Mouse (Mus musculus) G1E (cell line): ENCODE data around the gene Rnf103. TPM values are rescaled to one million over a fixed set of nuclear protein-coding genes. Genes with fewer than 3 reads are reported as not detected.
"Not testable (repeated sequence)": the region's sequence is repeated elsewhere in the genome, so short reads cannot be mapped to it uniquely, and the experiment has no call there.

Source experiments
- ATAC-seq: 2 replicates; pipeline ENCODE4 v1.8.0; 2016; ENCODE audit warnings: mild to moderate bottlenecking; ENCODE audit not compliant: insufficient number of reproducible peaks, poor library complexity, low FRiP score, severe bottlenecking; ENCODE audit errors: extremely low read depth
- DNase-seq: peaks from one replicate; pipeline ENCODE4 v3.0.0; 2012; ENCODE audit warnings: low spot score
- H3K27me3 ChIP-seq: 2 replicates; pipeline ENCODE4 v1.6.1; 2012; ENCODE audit warnings: mild to moderate bottlenecking, low read length, inconsistent platforms; ENCODE audit not compliant: insufficient read depth
- H3K36me3 ChIP-seq: replicated peaks from 2 replicates; pipeline ENCODE3; 2012; ENCODE audit warnings: mild to moderate bottlenecking, inconsistent platforms
- H3K4me1 ChIP-seq: 2 replicates; pipeline ENCODE4 v1.6.1; 2012; ENCODE audit warnings: low read depth, low read length, inconsistent platforms, mixed read lengths; ENCODE audit not compliant: insufficient read depth
- H3K4me3 ChIP-seq: 2 replicates; pipeline ENCODE4 v1.5.1; 2012; ENCODE audit warnings: low read depth, mild to moderate bottlenecking, inconsistent platforms, low read length, moderate library complexity, mixed read lengths
- H3K9me3 ChIP-seq: replicated peaks from 2 replicates; pipeline ENCODE4 v1.6.1; 2012; ENCODE audit warnings: inconsistent platforms
- CTCF ChIP-seq: IDR thresholded peaks from 2 replicates; pipeline ENCODE4 v1.5.1; 2012; ENCODE audit warnings: low read depth, low read length, inconsistent platforms, mixed read lengths
- GATA1 ChIP-seq: IDR thresholded peaks from 2 replicates; pipeline ENCODE4 v1.6.1; 2012; ENCODE audit warnings: borderline replicate concordance, low read length, inconsistent platforms, mixed read lengths
- GATA2 ChIP-seq: IDR thresholded peaks from 2 replicates; pipeline ENCODE4 v1.6.1; 2012; ENCODE audit warnings: low read depth, low read length, inconsistent platforms, borderline replicate concordance
- POLR2AphosphoS5 ChIP-seq: IDR thresholded peaks from 2 replicates; pipeline ENCODE4 v1.6.1; 2012; ENCODE audit warnings: low read depth, low read length, inconsistent platforms; ENCODE audit not compliant: insufficient replicate concordance
- TAL1 ChIP-seq: conservative IDR thresholded peaks from 2 replicates; pipeline ENCODE4 v1.6.1; 2012; ENCODE audit warnings: low read depth, low read length, inconsistent platforms, mixed read lengths
- polyA plus RNA-seq: library from polyadenylated mRNA; stranded (reverse); fragments of >175 nt; gene quantifications from 2 replicates; pipeline ENCODE4 v1.2.3, GENCODE M21; 2012
- total RNA-seq, 2 experiments: library from RNA; stranded (forward) in 1 of 2; stranded (reverse) in 1 of 2; fragments of 200-1000 nt in 1 of 2; fragments of >200 nt in 1 of 2; fragmentation: Nextera tagmentation in 1 of 2; gene quantifications; 2 replicates each; pipeline ENCODE4 v1.2.3; 2014 to 2017

Rnf103 gene
- total RNA-seq (2014; fragmentation: Nextera tagmentation) (14.2 and 15.0 TPM in 2 replicates), total RNA-seq (2017) (15.0 and 18.3 TPM in 2 replicates), polyA plus RNA-seq (7.3 and 9.7 TPM in 2 replicates)

DNA sequence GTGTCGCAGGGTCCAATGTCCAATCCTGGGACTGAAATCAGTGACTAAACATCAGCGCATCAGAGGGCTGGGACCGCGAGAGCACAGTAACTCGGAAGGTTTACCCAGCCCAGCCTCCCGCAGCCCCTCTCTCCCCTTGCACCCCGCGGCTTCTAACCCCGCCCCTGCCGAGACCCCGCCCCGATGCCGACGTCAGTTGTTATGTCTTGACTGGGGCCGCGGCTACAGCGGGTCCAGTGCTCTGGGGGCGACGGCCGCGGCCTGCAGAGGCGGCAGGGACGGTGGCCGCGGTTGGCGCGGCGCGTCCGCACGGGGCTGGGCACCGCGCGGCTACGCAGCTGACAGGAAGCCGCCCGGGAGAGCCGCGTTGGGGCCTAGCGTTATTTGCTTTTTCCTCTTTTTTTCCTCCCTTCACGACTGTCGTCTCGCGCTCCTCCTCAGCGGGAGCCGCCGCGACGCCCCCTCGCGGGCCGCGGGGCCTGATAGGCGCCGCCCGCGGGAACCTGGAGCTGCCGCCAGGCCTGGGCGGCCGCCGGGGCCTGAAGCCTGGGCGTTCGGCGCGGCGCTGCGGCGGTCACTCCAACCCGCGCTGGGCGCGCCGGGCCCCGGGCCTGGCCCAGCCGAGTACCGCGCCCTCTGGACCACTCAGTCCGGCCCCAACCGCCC lies at the start of gene Rnf103:
Gene Rnf103 (plus strand): TSS at position 220 of the 666 bp plus-strand sequence.
- ATAC-seq (peak; percentile 97), DNase-seq (peak; percentile 93)
- peaks cover 19% of the 10 kb centered on the region for H3K4me1 ChIP-seq
- no peaks in the 10 kb centered on the region for H3K27me3 ChIP-seq
- peaks cover 8% of the 10 kb centered on the region for H3K36me3 ChIP-seq
- H3K9me3 ChIP-seq: no peaks in the 10 kb centered on the region
- TF ChIP-seq POLR2AphosphoS5: no peak
- TF ChIP-seq CTCF: no peak
- no peak for TF ChIP-seq GATA1
- no peak for TF ChIP-seq TAL1
- TF ChIP-seq GATA2: no peak
- H3K4me3 ChIP-seq: peak within 1 kb of the TSS; percentile 89

DNA sequence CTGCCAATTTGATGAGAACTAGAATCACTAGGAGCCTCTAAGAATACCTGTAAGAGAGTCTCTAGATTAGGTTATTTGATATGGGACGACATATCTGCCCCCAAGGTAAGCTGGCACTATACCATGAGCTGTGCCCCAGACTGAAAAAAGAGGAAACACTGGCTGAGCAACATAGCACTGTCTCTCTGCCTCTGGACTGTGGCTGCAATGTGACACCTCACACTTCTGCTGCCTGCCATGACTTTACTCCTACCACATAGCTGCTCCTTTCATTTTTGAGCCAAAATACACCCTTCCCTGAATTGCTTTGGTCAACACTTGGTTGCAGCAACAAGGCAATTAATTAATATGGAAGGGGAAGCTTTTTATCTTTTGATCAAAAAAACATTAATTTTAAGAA lies 48.9 kb upstream of the Rnf103 start:
- Histone ChIP-seq H3K27me3 (no peaks in the 10 kb centered on the region), H3K4me1 (peaks cover 36% of the 10 kb centered on the region), H3K36me3 (no peaks in the 10 kb centered on the region), H3K4me3 (no peak overlapping the region), H3K9me3 (no peaks in the 10 kb centered on the region)
- DNase-seq (no peak), ATAC-seq (no peak)
- TF ChIP-seq GATA2 (no peak), CTCF (no peak), TAL1 (no peak), POLR2AphosphoS5 (no peak), GATA1 (no peak)

DNA sequence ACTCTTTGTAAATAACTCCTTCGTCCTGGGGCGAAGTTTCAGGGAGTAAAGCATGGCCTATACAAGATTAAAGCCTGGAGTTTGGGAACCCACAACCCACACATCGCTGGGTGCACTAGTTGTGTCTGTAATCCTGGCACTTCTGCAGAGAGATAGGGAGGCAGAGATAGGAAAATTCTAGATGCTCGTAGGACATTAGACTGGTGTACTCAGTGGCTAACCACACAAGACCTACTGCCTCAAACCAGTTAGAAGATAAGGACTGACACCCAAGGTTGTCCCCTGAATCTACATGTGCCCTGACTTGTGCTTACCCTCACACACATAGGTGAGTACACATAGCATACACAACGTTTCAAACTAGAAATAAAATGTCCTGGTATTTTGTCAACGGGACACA lies 48.1 kb upstream of the Rnf103 start:
- Histone ChIP-seq H3K4me3 (no peak overlapping the region), H3K36me3 (no peaks in the 10 kb centered on the region), H3K9me3 (no peaks in the 10 kb centered on the region), H3K27me3 (no peaks in the 10 kb centered on the region), H3K4me1 (peaks cover 36% of the 10 kb centered on the region)
- DNase-seq: no peak
- ATAC-seq: no peak
- TF ChIP-seq GATA2: no peak
- TF ChIP-seq POLR2AphosphoS5: no peak
- TF ChIP-seq TAL1: no peak
- TF ChIP-seq GATA1: no peak
- no peak for TF ChIP-seq CTCF

DNA sequence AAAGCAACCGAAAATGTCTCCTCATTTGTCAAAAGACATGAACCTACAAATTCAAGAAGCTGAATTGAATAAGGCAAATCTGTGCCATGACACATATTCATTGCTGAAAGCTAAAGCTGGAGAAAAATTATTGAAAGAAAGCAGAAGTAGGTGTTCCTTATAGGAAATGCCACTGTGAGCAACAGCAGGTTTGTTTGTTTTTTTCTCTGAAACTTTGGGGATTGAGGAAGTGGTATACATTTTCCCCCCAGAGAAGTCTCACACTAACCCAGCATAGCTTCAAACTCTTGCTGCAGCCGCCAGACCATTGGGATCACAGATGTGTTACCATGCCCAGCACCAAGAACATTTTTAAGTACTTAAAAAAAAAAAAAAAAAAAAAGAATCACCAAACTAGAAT lies 40.9 kb upstream of the Rnf103 start:
- no peak for ATAC-seq
- TF ChIP-seq GATA2 (no peak), CTCF (no peak), POLR2AphosphoS5 (no peak), GATA1 (no peak), TAL1 (no peak)
- DNase-seq: no peak

DNA sequence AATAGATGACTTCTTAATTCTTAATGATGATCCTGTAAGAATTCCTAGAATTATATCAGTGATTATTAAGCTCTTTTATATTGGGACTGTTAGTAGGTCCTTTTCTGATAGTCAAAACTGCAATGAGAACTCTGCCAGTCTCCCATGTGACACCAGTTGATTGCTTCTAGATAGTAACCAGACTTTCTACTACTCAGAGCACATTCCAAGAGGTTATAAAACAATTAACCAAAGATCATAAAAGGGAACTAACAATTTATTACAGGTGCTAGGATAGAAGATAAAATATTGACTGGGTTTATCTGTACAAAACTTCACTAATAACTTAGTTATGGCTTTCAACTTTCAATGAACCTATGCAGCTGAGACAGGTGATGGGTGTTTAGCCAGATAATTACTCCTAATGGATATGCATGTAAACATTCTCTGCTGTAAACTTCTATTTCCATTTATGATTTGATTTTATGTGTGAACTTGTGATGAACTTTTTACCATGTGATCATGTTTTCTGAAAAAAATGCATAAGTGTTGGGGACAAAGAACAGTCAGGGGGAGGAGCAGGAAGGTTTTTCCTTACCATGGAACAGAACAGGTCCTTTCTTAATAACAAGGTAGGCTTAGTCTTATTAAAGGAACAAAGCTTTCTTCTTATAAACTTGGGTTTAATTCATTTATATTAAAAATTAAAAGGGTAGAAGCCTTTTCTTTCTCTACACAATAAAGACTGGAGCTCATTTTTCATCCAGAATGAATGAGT lies 39.5 kb upstream of the Rnf103 start:
- not testable (repeated sequence) for ATAC-seq, H3K4me3 ChIP-seq, H3K9me3 ChIP-seq, DNase-seq, H3K4me1 ChIP-seq, H3K36me3 ChIP-seq
- peaks cover 11% of the 10 kb centered on the region for H3K27me3 ChIP-seq

More for the DNA sequence above, 40.9 kb upstream of the Rnf103 start:
- Histone ChIP-seq H3K36me3 (no peaks in the 10 kb centered on the region), H3K4me1 (peaks cover 4% of the 10 kb centered on the region; the same call in 1 of the 2 replicates), H3K9me3 (no peaks in the 10 kb centered on the region), H3K4me3 (no peak overlapping the region), H3K27me3 (peaks cover 7% of the 10 kb centered on the region)

DNA sequence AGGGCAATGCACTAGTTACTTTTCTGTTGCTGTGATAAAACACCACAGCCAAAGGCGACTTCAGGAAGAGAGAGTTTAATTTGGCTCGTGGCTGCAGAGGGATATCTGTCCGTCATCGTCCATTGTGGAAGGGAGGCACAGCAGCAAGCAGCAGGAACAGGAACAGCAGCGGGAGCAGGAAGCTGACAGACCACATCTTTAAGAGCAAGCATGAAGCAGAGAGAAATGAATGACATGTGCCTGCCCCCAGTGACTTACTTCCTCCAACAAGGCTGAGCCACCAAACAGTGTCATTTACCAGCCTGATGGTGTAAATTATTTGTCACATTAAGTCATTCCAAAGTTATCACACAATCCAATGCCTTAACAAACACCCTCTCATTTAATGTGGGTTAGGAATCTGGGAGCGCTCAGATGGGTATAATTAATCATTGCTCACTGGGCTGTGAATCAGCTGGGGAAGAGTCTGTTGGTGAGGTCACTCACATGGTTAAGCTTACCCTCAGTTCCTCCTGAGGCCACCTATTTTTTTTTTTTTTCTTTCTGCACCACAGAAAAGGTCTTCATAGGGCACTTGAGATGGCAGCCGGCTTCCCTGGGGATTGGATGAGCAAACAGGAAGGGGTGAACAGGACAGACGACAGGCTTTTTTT lies 35.6 kb upstream of the Rnf103 start:
- ATAC-seq (no peak), DNase-seq (no peak)
- Histone ChIP-seq H3K4me1 (no peaks in the 10 kb centered on the region), H3K27me3 (peaks cover 12% of the 10 kb centered on the region), H3K36me3 (no peaks in the 10 kb centered on the region), H3K4me3 (no peak overlapping the region), H3K9me3 (peaks cover 3% of the 10 kb centered on the region; the same call in 1 of the 2 replicates)
- TF ChIP-seq GATA1 (no peak), GATA2 (no peak), TAL1 (no peak), CTCF (no peak), POLR2AphosphoS5 (no peak)
